Mouse (Mus musculus): ENCODE results near the gene Ung. TPM values are rescaled to one million over a fixed set of nuclear protein-coding genes. Genes with fewer than 3 reads are reported as not detected.
A peak's percentile ranks its signal among the peaks of the same experiment; 100 is the strongest.

Gene Ung
- polyA plus RNA-seq, 1 experiment from 2014 or later, result 46.4 TPM

- peak; percentile 91 for DNase-seq (ENCODE audit: low spot score)
Measured at GRCm38 (mm10) chr5:114130698-114131520, 723 bp downstream of the Ung start.

- DNase-seq (ENCODE audit: low spot score), result peak; percentile 69
Measured at GRCm38 (mm10) chr5:114131521-114131840, 1.3 kb downstream of the Ung start.

DNA sequence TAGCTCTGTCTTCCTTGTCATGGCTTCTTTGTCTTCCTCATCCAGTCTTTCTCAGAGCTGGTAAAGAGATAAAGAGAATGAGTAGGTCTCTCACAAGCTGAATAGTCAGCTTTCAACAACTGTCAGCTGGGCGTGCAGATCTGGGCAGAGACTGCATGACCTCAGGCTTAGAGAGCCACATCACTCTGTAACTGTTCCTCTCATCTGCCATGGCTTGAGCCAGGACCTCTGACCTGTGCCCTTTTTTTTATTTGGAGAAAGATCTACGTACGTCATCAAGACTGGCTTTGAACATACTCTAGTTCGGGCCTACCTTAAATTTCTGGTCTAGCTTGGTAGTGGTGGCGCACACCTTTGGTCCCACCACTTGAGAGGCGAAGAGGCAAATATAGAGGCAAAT, 2.7 kb downstream of the Ung start:
- no peak for DNase-seq (ENCODE audit: low spot score)

- peak; percentile 28 for DNase-seq (ENCODE audit: low spot score)
Measured at GRCm38 (mm10) chr5:114134091-114134534, 3.9 kb downstream of the Ung start.

GRCm38 (mm10) chr5:114135516-114135915, 5.3 kb downstream of the Ung start:
- DNase-seq (ENCODE audit: low spot score), result peak; percentile 13

GRCm38 (mm10) chr5:114137481-114138276, 7.5 kb downstream of the Ung start:
- DNase-seq (ENCODE audit: low spot score), result no peak

DNA sequence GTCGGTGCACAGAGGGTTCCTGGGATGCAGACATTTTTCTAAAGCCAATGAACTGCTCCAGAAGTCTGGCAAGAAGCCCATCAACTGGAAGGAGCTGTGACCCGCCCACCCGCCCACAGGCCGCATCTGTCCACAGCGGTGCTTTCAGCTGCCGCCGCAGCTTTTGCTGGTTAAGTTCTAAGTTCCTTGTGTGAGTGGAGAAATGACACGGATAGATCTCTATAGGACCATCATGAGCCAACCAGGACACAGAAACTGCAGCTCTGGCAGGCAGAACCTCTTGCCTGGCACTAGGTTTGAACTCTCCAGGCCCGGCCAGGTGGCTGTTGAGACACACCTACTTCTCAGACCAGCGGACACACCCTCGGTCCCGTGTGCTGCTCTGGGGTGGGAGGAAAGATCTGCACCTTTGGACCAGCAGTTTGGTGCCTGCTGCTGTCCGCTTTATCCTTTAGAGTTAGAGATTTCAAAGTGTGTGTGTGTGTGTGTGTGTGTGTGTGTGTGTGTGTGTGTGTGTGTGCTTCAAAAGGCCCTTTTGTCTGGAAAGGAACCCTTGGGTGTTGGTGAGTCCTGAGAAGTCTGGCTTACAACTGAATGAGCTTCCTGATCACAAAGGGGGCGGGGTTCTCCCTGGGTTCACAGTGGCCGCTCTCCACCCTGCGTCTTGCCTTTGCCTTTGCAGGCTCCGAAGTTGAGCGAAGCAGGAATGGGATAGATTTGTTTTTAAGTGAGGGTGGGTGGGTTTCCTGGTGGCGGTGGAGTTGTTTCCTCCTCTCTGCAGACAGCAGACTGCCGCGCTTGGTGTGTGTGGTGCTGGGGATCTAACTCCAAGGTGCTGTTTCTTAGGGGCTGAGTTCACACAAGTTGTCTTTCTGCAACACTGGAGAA, 8.3 kb downstream of the Ung start:
- DNase-seq (ENCODE audit: low spot score), result no peak

DNA sequence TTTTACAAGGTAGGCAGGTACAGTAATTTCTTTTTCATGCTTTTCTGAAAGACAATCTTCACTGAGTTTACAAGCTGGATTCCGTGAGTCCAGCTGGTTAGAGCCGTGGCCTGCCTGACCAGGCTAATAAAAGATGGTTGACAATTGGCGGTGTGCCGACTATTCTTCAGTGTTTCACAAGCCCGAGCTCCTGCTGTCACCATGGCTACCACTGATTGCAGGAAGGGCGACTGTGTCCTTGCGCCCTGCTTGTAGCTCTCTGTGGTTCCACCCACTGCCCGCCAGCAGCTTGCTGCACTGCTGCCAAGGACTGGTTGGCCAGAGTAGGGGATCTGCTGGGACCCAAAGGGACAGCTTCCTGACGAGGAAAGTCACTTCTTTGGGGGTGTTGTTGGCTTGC, 9.0 kb downstream of the Ung start:
- DNase-seq (ENCODE audit: low spot score), result no peak

- DNase-seq (ENCODE audit: low spot score), result no peak
Measured at GRCm38 (mm10) chr5:114146028-114146888, 16.1 kb downstream of the Ung start, which contains the start of gene Acacb. Gene Acacb (plus strand): TSS chr5:114146535.

DNA sequence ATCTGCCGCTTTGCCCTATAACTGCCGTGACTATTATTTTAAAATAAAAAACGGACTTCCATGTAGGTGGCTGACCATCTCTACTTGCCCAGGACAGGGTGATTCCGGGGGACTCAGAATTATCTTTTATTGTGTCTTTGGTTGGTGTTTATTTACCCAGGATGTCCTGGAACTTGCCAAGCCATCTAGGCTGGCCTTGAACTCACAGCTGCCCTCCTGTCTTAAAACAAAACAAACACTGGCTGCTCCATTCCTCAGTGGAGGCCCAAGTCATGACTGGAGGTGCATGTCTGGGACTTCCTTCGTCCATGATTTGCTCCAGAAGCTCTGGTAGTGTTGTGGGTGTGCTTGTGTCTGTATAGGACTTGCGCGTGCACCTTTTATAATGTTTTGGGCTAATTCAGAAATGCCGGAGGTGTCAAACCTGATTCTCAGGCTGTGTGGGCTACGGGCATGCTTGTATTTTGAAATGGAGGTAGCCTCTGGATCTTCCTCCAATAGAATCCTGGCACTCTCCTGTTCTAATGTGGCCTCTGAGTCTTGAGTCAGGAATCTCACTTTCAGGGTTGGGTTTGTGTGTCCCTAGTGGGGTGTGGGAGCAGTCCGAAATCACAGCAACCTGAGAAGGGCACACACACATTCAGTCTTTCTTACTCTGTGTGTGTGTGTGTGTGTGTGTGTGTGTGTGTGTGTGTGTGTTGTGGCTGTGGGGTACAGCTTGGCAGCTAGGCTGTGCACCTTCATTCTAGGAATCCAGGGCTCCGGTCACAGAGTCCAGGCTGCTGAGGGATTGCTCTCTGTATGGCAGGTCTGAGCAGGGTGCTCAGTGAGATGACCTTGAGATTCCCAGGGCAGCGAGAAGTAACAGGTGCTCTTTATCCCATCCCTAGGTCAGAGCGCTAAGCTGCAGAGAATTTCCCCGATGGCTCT, 17.1 kb downstream of the Ung start:
- no peak for DNase-seq (ENCODE audit: low spot score)

DNA sequence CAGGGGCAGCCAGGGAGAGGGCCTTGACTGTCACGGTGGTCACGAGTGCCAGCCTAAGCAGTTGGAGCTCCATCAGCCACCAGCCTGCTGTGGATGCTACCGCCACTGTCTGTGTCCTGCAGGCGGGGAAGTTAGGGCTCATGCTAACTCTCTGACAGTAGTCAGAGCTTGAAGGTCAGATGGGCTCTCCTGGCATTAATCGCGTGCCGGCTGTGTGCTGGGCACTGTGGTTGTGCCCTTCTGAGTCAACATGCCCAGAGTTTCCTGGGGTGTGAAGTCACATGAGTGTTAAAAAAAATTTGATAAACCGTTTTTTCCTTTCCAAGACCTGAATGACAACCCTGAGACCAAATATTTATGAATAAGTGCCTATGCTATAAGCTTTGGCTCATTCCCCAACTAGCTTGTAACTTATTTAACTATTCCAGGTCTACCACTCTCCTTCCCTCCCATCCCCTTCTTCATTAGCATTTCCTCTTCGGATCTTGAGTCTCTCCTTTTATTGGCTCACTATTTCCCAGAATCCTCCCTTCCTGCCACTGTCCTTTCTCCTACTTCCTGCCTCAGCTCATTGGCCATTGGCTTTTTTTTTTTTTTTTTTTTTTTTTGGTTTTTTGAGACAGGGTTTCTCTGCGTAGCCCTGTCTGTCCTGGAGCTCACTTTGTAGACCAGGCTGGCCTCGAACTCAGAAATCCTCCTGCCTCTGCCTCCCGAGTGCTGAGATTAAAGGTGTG, 22.3 kb downstream of the Ung start:
- no peak for DNase-seq (ENCODE audit: low spot score)

DNA sequence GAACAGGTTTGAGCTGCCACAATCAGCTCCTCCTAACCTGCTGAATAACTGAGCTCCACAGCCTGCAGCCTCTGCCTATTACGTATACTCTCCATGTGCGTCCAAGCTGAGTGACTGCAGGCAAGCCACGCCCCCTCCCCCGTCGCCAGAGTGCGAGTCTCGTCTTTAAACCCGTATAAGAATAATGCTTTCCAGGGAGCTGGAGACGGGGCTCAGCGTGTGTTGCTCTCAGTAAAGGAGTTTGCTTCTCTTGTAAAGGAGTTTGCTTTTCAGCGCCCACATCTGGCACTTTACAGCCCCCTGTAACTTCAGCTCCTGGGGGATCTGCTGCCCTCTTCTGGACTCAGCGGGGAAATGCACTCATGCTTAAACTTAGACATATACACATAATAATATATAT, 23.3 kb downstream of the Ung start:
- peak; percentile 48 for DNase-seq (ENCODE audit: low spot score)

- DNase-seq (ENCODE audit: low spot score), result no peak
Measured at GRCm38 (mm10) chr5:114154765-114155164, 24.6 kb downstream of the Ung start.

DNA sequence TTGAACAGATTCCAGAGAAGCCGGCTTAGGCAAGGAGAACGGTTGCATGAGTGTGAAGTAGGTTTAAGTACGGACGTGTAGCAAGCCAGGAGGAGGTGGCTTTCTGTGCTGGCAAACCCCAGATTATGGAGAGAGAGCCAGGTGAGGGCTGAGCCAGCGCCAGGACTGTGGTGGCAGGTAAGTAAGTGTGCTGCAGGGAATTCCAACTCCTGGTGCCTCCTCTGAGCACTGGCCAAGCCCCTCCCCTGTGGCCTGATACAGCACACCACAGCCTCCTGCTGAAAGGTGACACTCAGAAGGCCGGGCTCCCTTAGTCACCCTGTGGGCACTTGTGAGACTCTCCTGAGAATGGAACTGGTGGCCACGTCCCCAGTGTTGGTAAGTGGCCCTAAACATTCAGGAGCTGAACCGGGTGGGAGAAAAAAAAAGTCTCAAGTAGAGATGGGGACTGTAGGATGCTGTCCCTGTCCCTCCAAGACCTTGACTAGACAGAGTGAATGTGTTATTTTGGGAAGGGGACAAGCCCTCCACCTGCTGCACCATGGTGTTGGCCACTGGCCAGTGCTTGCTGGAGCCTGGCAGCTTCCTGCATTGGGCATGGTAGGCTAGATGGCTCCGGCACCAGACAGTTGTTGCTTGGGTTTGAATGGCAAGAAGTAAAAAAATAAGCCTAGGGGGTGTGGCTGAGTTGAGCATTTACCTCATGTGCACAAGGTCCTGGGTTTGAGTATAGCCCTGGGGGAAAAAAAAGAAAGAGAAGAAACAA, 25.2 kb downstream of the Ung start:
- no peak for DNase-seq (ENCODE audit: low spot score)

DNA sequence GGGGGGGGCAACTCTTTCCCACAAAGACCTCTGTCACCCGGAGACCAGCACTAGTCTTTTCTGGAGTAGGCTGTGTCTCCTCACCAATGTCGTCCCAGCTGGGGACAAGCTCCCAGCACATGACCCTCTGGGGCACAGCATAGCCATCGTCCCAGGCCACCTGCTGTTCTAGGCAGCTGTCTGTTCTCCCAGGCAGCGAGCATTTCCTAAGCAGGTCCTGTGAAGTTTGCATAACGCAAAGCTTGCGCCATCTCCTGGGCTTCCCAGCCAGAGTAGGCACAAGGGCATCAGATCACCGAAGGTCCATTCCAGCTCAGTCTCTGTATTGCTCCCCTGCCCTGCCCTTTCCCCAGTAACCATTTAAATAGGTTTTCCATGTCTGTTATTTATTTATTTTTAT, 27.1 kb downstream of the Ung start:
- DNase-seq (ENCODE audit: low spot score), result no peak

GRCm38 (mm10) chr5:114161424-114161823, 31.2 kb downstream of the Ung start:
- DNase-seq (ENCODE audit: low spot score), result no peak

- no peak for DNase-seq (ENCODE audit: low spot score)
Measured at GRCm38 (mm10) chr5:114162106-114162815, 32.1 kb downstream of the Ung start.
